Mouse (Mus musculus) adrenal gland, adult 18-20 months (tissue): ENCODE results near the gene Slc35a2. TPM values are rescaled to one million over a fixed set of nuclear protein-coding genes. Genes with fewer than 3 reads are reported as not detected.
"Not testable (repeated sequence)": the region's sequence is repeated elsewhere in the genome, so short reads cannot be mapped to it uniquely, and the experiment has no call there.

ENCODE experiments used
- DNase-seq, 2 experiments: peaks; one replicate each; pipeline ENCODE4 v3.0.0; 2021 to 2022; ENCODE audit warnings: low spot score in 2 of 2
- total RNA-seq, 2 experiments: library from RNA; stranded (reverse); gene quantifications; 1 replicate in 1 of 2; 2 replicates in 1 of 2; pipeline ENCODE4 v1.2.3; 2021

The Slc35a2 gene
- total RNA-seq, 2 experiments from 2014 or later, result 38.9 to 50.3 TPM

DNA sequence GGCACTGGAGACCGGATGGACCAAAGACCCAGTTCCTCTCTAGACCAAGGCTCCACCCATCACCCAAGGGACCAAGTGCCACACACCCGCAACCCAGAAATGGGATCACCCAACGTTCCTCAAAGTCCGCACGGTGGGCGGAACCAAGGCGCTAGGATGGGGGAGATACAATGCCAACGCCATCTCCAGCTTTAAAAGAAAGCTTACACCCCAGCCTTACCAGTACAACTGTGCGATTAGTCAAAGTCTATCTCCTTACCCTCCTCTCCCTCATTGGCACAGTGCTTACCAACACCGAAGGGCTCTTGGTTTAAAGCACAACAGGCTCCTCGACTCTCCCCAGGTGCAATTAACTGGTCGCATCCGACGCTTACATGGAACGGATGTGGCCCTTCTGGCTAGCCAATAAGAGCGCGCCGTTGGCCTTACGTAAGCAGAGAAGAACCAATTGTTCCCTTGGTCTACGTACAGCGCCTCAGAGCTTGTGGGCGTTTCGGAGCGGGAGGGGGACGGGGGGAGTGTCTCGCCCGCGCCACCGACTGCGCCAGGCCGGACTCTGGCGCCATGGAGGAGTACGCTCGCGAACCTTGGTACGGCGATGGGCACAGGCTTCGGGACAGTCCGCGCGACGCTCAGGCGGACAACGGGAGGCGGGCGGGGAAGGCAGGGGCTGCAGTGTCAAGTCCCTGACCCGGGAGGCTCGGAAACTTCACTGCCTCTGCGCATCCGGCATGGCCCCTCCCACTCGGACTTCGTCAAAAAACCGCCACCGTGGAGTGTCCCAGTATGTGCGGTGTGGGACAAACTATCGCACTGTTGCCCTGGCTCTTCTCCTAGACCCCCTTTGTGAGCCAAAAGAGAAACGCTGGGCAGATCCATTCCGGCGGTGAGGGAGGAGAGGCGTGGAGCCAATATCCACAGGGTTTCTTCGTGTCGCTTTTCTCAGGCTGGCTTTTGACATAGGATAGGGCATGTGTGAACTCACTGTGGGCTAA lies 15.3 kb downstream of the Slc35a2 start, which contains the start of the genes Pqbp1 and Timm17b:
Gene Pqbp1, minus strand, starts transcription at position 390 of the 995 bp plus-strand sequence.
Gene Timm17b, plus strand, starts transcription at position 478 of the 995 bp plus-strand sequence.
- DNase-seq, result peak; percentile 67 to 68

GRCm38 (mm10) chrX:7904441-7904840 lies 20.6 kb downstream of the Slc35a2 start:
- no peak for DNase-seq

GRCm38 (mm10) chrX:7907735-7908134 lies 23.9 kb downstream of the Slc35a2 start, which contains the start of gene Gm10491:
Gene Gm10491, minus strand, starts transcription at chrX:7907835.
- no peak for DNase-seq

DNA sequence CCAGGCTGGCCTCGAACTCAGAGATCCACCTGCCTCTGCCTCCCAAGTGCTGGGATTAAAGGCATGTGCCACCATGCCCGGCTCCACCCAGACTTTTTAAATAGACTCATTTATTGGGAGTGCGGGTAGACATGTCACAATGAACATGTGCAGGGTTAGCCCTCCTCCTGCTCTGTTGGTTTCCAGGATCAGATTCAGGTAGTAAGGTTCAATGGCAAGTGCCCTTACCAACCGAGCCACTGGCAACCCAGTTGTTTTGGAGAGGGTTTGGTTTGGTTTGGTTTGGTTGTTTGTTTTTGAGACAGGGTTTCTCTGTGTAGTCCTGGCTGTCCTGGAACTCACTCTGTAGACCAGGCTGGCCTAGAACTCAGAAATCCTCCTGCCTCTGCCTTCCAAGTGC lies 25.4 kb downstream of the Slc35a2 start, which contains the start of gene Gm10490:
Gene Gm10490, plus strand, starts transcription at position 301 of the 400 bp plus-strand sequence.
- not testable (repeated sequence) for DNase-seq

GRCm38 (mm10) chrX:7910473-7910872 lies 26.6 kb downstream of the Slc35a2 start:
- DNase-seq, result no peak

- not testable (repeated sequence) for DNase-seq
These were observed 31.8 kb downstream of the Slc35a2 start for GRCm38 (mm10) chrX:7915669-7916068.

- not testable (repeated sequence) for DNase-seq
These were observed 34.1 kb downstream of the Slc35a2 start for GRCm38 (mm10) chrX:7917960-7918359.

DNA sequence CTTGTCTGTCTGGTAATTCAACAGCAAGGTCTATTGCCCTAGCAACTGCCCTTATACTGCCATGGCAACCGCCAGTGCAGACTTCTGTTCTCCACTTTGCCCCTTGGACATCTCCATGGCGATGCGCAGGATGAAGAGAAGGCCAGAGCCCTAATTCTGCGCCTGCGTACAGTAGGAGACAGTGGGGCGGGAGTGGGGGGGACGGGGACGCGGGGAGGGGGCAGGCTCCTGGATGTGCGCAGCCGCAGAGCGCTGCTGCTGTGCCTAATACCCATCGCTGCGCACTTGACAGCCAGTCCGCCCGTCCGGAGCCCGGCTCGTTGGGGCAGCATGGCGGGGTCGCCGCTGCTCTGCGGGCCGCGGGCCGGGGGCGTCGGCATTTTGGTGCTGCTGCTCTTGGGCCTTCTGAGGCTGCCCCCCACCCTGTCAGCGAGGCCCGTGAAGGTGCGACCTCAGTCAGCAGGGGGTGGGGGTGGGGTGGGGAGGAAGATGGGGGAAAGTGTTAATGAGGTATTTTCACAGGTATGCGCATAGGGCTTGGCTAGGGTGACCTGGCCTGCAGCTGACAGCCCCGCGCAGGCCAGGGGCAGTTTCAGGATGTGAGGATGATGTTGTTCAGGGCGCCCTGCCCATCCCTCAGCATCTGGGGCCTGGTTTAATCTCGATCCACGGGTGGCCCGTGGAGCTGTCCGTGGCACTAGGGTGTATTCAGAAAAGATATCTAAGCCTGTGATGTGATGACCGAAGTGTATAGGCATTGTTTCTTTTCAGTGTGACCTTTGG lies 36.0 kb downstream of the Slc35a2 start, which contains the start of gene Pcsk1n:
Gene Pcsk1n, plus strand, starts transcription at position 222 of the 783 bp plus-strand sequence.
- DNase-seq, result no peak

- DNase-seq, result no peak
These were observed 38.2 kb downstream of the Slc35a2 start for GRCm38 (mm10) chrX:7922032-7922431.

DNA sequence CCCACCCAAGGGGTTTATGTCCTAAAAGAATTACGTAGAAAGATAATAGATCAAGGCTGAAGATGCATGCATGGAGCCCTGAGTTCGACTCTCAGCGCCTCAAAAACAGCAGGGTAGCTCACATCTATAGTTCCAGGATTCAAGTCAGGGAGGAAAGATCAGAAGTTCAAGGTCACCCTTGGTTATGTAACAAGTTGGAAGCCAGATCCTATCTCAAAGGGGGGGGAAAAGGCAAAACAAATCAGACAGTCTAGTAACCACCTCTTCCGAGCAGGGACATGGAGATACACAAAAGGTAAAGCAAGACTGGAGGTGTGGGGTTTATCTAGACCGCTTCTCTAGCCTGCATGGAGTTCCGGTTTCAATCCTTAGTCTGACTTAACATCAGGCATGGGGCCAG lies 42.4 kb downstream of the Slc35a2 start:
- DNase-seq, result no peak

GRCm38 (mm10) chrX:7927116-7927515 lies 43.3 kb downstream of the Slc35a2 start:
- no peak for DNase-seq

DNA sequence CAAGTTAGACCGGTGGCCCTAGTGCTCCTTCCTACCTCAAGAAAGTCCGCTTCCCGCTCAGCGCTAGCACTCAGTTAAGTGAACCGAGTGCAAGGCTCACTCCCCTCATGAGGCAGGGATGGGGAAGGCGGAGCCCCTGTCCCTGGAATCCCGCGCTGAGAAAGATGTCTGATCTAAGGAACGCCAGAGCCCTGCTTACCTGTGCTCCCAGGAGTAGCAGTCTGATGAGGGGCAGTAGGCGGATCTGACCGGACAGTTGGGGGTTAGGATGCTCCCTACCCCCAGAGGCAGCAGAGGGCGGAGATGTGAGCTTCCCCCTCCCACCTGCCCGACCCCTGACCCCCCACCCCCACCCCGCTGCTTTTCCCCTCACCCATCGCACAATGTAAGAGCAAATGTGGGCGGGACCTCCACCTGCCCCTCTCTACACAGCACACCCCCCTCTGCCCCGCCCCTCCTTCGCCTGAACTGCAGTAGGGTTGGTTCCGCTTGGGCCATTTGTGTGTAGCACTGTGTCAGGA lies 44.5 kb downstream of the Slc35a2 start, which contains the start of gene Eras:
Gene Eras, minus strand, starts transcription at position 338 of the 521 bp plus-strand sequence.
- no peak for DNase-seq

GRCm38 (mm10) chrX:7936874-7937273 lies 53.0 kb downstream of the Slc35a2 start:
- DNase-seq, result no peak

- no peak for DNase-seq
These were observed 53.8 kb downstream of the Slc35a2 start for GRCm38 (mm10) chrX:7937667-7938066.

Other genes with a start within 250 kb of the Slc35a2 start
- 10 to 100 TPM; 46.1 to 70.5 TPM for gene Syp, start 245.6 kb upstream of the Slc35a2 start, total RNA-seq
- gene Prickle3, start 226.8 kb upstream of the Slc35a2 start, total RNA-seq, result 10 to 100 TPM in 1 of 2 experiments, 1 to 10 TPM in 1; 8.8 to 11.7 TPM
- 10 to 100 TPM; 54.4 to 68.4 TPM for gene Plp2, start 212.6 kb upstream of the Slc35a2 start, total RNA-seq
- gene Magix, start 202.8 kb upstream of the Slc35a2 start, total RNA-seq, result under 1 TPM; 0.46 to 0.64 TPM
- gene Gpkow, start 186.9 kb upstream of the Slc35a2 start, total RNA-seq, result 10 to 100 TPM; 48.0 to 59.9 TPM
- 10 to 100 TPM; 45.4 to 62.8 TPM for gene Wdr45, start 169.7 kb upstream of the Slc35a2 start, total RNA-seq
- under 1 TPM in 1 of 2 experiments, not detected in 1; 0.58 TPM for gene Gm45208, start 161.8 kb upstream of the Slc35a2 start, total RNA-seq
- gene Praf2, start 155.6 kb upstream of the Slc35a2 start, total RNA-seq, result 10 to 100 TPM; 12.1 to 16.3 TPM
- gene Ccdc120, start 133.1 kb upstream of the Slc35a2 start, total RNA-seq, result 1 to 10 TPM; 2.0 to 2.6 TPM
- 10 to 100 TPM; 41.9 to 56.9 TPM for gene Tfe3, start 121.5 kb upstream of the Slc35a2 start, total RNA-seq
- 10 to 100 TPM; 52.4 to 54.4 TPM for gene Gripap1, start 94.3 kb upstream of the Slc35a2 start, total RNA-seq
- gene Kcnd1, start 61.7 kb upstream of the Slc35a2 start, total RNA-seq, result under 1 TPM; 0.54 to 0.76 TPM
- 10 to 100 TPM; 57.4 to 63.1 TPM for gene Otud5, start 42.7 kb upstream of the Slc35a2 start, total RNA-seq
- gene Pim2, start 5.8 kb upstream of the Slc35a2 start, total RNA-seq, result 10 to 100 TPM in 1 of 2 experiments, 1 to 10 TPM in 1; 8.1 to 13.4 TPM
- gene Pqbp1, start 15.2 kb downstream of the Slc35a2 start, total RNA-seq, result 100 to 1,000 TPM in 1 of 2 experiments, 10 to 100 TPM in 1; 97.4 to 121 TPM
- gene Timm17b, start 15.3 kb downstream of the Slc35a2 start, total RNA-seq, result 100 to 1,000 TPM in 1 of 2 experiments, 10 to 100 TPM in 1; 85.0 to 107 TPM
- not detected for gene Gm10491, start 23.8 kb downstream of the Slc35a2 start, total RNA-seq
- not detected for gene Gm10490, start 25.5 kb downstream of the Slc35a2 start, total RNA-seq
- gene Pcsk1n, start 35.8 kb downstream of the Slc35a2 start, total RNA-seq, result 10 to 100 TPM; 48.9 to 64.9 TPM
- not detected for gene Eras, start 44.6 kb downstream of the Slc35a2 start, total RNA-seq
- gene Hdac6, start 63.9 kb downstream of the Slc35a2 start, total RNA-seq, result 10 to 100 TPM; 14.4 to 15.0 TPM
- not detected for gene Gata1, start 94.0 kb downstream of the Slc35a2 start, total RNA-seq
- not detected for gene Glod5, start 134.5 kb downstream of the Slc35a2 start, total RNA-seq
- gene Suv39h1, start 190.7 kb downstream of the Slc35a2 start, total RNA-seq, result 10 to 100 TPM in 1 of 2 experiments, 1 to 10 TPM in 1; 8.6 to 11.1 TPM
- gene Was, start 206.5 kb downstream of the Slc35a2 start, total RNA-seq, result 1 to 10 TPM; 1.7 to 3.1 TPM
- gene Wdr13, start 248.9 kb downstream of the Slc35a2 start, total RNA-seq, result 10 to 100 TPM; 58.0 to 61.7 TPM